Mouse (Mus musculus) embryonic facial prominence, embryonic 13.5 days (tissue): Measurements from ENCODE around the gene Hmga1. TPM values are rescaled to one million over a fixed set of nuclear protein-coding genes. Genes with fewer than 3 reads are reported as not detected.

Experiments used
- ATAC-seq: fragments of 200-750 bp; cut with Nextera tagmentation; 2 replicates; pipeline ENCODE4 v1.8.0; 2017; ENCODE audit warnings: low read depth; ENCODE audit not compliant: insufficient number of reproducible peaks, insufficient read depth, low FRiP score, low TSS enrichment
- H3K27ac ChIP-seq: fragments of 300-500 bp; sonication (generic); 2 replicates; pipeline ENCODE4 v1.5.1; 2015; ENCODE audit warnings: moderate library complexity, mild to moderate bottlenecking, inconsistent platforms
- H3K27me3 ChIP-seq: fragments of 300-500 bp; sonication (generic); 2 replicates; pipeline ENCODE4 v1.6.1; 2015; ENCODE audit warnings: mild to moderate bottlenecking, inconsistent platforms
- H3K36me3 ChIP-seq: fragments of 300-500 bp; sonication (generic); 2 replicates; pipeline ENCODE4 v1.6.1; 2015; ENCODE audit warnings: mild to moderate bottlenecking, inconsistent platforms
- H3K4me1 ChIP-seq: fragments of 300-500 bp; sonication (generic); 2 replicates; pipeline ENCODE4 v1.6.1; 2015; ENCODE audit warnings: inconsistent platforms
- H3K4me2 ChIP-seq: fragments of 300-500 bp; sonication (generic); 2 replicates; pipeline ENCODE4 v1.6.1; 2015; ENCODE audit warnings: moderate library complexity, mild to moderate bottlenecking, inconsistent platforms
- H3K4me3 ChIP-seq: fragments of 300-500 bp; sonication (generic); 2 replicates; pipeline ENCODE4 v1.5.1; 2015; ENCODE audit warnings: mild to moderate bottlenecking, inconsistent platforms
- H3K9ac ChIP-seq: fragments of 300-500 bp; sonication (generic); 2 replicates; pipeline ENCODE4 v1.6.1; 2015; ENCODE audit warnings: mild to moderate bottlenecking, inconsistent platforms
- H3K9me3 ChIP-seq: fragments of 300-500 bp; sonication (generic); 2 replicates; pipeline ENCODE4 v1.6.1; 2016; ENCODE audit warnings: inconsistent platforms
- WGBS: fragments of 180-500 bp; shearing (Covaris S2); methylation state at CpG from one replicate; pipeline ENCODE4 v1.1.7; 2015; ENCODE audit warnings: mixed read lengths; 5-methylcytosine and 5-hydroxymethylcytosine counted together
- polyA plus RNA-seq: library from polyadenylated mRNA; unstranded; fragments of >200 nt; fragmentation: Nextera tagmentation; extraction: Ambion mirVana; gene quantifications from 2 replicates; pipeline ENCODE4 v1.2.1, GENCODE M21; 2015

Hmga1 gene
- polyA plus RNA-seq, 1 experiment from 2014 or later, result 258 TPM

DNA sequence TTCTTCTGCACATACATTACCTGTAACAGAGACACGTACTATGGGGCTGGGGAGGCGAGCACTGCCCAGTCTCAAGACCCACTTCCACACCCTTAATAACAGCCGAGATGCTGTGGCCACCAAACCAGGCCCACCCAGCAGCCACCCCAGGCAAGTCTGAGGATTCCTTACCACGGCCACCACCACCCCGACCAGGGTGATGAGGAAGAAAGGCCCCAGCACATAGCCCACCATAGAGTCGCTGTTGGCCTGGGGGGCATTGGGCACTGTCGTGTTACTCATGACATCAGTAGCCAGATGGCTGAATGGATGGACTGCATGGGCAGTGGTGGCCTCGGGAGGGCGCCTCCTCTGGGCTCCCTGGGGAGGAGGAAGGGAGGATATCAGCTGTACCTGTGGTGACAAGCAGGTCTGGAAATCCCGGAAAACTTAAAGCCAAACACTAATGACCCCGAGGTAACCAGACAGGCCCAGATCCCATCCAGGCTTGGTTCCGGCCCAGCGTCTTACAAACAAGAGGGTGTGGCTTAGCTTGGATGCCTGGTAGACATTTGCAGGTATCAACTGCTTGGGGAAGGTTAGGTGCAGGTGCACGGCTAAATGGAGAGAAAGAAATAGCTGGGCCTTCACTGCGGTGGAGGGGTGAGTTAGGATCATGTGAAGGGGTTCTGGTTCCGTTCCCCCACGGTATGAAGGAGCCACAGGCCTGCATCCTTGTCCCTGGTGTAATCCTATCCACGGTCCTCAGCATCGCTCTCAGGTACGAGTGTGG, 8.3 kb downstream of the Hmga1 start:
- H3K9ac ChIP-seq, result peak overlapping the region; percentile 78
- ATAC-seq, result no peak
- H3K4me2 ChIP-seq, result peak overlapping the region; percentile 94
- 13% methylated on average over 20 of the region's 20 CpGs for WGBS
- H3K27ac ChIP-seq, result 0 out of 2 replicates have a peak overlapping the region, but pooled peaks have one; percentile 39
- H3K4me1 ChIP-seq, result peaks cover 38% of the 10 kb centered on the region
- peak overlapping the region; percentile 68 for H3K4me3 ChIP-seq
- H3K27me3 ChIP-seq, result no peaks in the 10 kb centered on the region
- no peaks in the 10 kb centered on the region for H3K9me3 ChIP-seq
- peaks cover 26% of the 10 kb centered on the region for H3K36me3 ChIP-seq

DNA sequence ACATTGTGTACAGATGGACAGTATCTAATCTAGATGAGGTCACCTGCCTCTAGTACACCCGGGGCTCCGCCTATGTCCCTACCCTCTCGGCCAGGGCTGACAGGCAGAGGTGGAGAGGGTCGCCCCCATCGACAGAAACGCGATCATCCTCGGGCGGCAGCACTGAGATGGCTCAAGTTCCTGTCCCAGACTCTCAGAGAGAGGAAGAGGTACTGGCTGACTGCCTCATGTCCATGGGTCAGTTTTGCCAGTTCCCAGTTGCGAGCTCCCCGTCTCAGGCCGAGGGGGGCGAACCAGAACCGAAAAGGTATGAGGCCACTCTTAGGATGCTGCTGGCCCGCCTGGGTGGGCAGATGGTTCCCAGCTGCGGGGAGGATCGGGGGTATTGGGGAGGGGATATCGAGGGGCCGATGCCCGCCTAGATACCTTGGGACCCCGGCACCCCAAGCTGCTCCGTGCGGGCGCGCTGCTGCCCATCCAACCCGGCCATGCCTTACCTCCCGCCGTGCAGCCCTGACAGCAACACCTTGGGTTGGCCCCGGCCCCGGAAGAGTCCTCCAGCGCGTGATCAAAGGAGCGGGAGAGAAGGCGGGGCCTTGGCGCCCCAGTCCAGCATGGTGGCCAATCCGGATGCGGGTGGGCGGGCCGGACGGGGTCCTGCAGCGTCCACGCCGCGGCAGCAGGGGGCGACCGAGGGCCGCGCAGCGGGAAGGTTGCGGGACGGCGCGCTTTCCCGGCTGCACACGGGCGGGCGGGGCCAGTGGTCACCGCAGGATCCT, 9.1 kb downstream of the Hmga1 start, which contains the start of gene AI413582:
AI413582 (minus strand) TSS at position 594 of the 779 bp plus-strand sequence.
- Histone ChIP-seq H3K27ac (peak within 1 kb of the TSS; percentile 39; the same call in 1 of the 2 replicates), H3K9me3 (no peaks in the 10 kb centered on the region)
- WGBS, result under 1% methylated on average over 57 of the region's 58 CpGs

DNA sequence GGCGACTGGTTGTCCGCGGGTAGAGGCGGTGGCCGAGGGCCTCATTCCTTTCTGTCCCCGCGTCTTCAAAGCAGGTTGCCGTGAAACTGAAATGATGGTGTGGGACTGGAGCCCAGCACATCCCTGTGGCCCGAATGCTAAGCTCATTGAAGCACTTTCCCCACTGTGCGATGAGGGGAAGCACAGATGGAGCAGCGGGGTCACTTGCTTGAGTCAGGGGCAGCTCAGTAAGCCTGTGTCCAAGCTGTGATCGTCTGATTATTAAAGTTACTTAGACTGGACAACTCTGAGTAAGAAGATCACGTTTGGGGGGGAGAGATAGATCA, 9.6 kb downstream of the Hmga1 start:
- Histone ChIP-seq H3K4me3 (peak overlapping the region; percentile 68), H3K27me3 (no peaks in the 10 kb centered on the region), H3K27ac (no peak overlapping the region), H3K9me3 (no peaks in the 10 kb centered on the region), H3K9ac (peak overlapping the region; percentile 78), H3K36me3 (peaks cover 16% of the 10 kb centered on the region), H3K4me1 (peaks cover 32% of the 10 kb centered on the region), H3K4me2 (peak overlapping the region; percentile 94)
- no peak; the same call in 1 of the 2 replicates for ATAC-seq
- under 1% methylated on average over 13 of the region's 13 CpGs for WGBS

More for the DNA sequence above, 9.1 kb downstream of the Hmga1 start, which contains the start of gene AI413582:
- Histone ChIP-seq H3K4me1 (peaks cover 32% of the 10 kb centered on the region), H3K36me3 (peaks cover 22% of the 10 kb centered on the region), H3K9ac (peak within 1 kb of the TSS; percentile 78), H3K4me2 (peak within 1 kb of the TSS; percentile 94), H3K4me3 (peak within 1 kb of the TSS; percentile 68), H3K27me3 (no peaks in the 10 kb centered on the region)
- ATAC-seq, result peak; percentile 89

DNA sequence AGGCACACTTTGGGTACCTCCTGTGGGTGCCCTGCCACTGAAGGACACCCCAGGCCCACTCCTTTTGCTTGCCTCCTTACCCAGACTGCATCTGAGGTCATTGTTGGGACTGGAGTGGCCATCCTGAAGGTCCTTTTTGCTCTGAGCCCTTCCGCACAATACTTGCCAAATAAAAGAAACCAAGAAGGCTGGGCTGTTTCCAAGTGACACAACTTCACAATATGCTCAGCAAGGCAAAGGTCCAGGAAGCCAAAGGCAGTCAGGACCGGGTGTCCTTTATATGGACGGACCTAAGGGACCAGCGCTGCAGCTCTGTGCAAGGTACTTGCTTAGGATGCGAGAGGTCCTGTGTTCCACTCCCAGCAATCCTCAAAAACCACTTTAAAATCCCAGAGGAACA, 11.9 kb downstream of the Hmga1 start:
- Histone ChIP-seq H3K9me3 (no peaks in the 10 kb centered on the region), H3K27ac (no peak overlapping the region), H3K36me3 (peaks cover 12% of the 10 kb centered on the region), H3K27me3 (no peaks in the 10 kb centered on the region), H3K4me1 (peaks cover 25% of the 10 kb centered on the region), H3K4me3 (no peak overlapping the region), H3K4me2 (no peak overlapping the region), H3K9ac (no peak overlapping the region)
- WGBS, result 92% methylated on average over 5 of the region's 5 CpGs
- ATAC-seq, result no peak

DNA sequence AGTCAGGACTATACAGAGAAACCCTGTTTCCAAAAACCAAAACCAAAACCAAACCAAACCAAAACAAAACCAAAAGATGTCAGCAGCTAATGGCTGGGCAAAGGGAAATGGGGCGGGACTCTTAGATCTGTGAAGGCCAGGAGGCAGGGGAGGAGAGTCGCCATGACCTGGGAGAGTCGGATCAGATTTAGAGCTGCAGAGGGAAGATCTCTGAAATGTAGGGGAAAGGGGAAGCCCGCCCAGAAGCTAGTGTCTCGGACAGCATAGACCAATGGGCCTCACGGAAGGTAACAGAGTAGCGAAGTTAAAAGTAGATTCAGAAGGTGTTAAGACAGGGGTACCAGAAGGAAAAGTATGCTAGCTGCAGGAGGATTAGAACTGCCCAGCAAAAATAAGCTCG, 15.0 kb downstream of the Hmga1 start:
- H3K4me3 ChIP-seq, result no peak overlapping the region
- no peak overlapping the region for H3K9ac ChIP-seq
- H3K9me3 ChIP-seq, result no peaks in the 10 kb centered on the region
- no peaks in the 10 kb centered on the region for H3K27me3 ChIP-seq
- no peak overlapping the region for H3K27ac ChIP-seq
- no peak for ATAC-seq
- H3K4me2 ChIP-seq, result no peak overlapping the region
- H3K36me3 ChIP-seq, result peaks cover 31% of the 10 kb centered on the region
- H3K4me1 ChIP-seq, result peaks cover 6% of the 10 kb centered on the region
- 70% methylated on average over 8 of the region's 8 CpGs for WGBS

DNA sequence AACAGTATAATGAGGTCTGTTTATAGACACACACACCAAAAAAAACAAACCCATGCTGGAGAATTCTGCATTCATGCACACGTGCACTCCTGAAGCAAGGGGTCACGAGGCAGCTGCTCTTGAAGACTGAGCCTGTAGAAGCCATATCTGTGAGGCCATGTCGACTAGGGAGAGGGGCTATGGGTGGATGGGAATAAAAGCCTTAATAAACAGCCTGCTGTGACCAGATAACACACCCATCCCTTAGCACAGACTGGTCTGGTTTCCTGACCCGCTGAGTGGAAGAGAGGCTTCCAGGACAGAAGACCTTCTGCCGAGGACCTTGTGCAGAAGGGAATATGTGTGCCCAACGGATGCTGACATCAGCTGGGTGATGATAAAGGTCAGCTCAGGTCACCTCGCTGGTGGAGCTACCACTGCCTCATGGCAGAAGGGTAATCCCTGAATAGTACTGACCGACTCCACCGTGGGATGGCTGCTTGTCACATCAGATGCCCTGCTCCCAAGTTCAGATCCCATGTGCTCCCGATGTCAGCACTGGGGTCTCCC, 17.5 kb downstream of the Hmga1 start:
- WGBS, result 89% methylated on average over 10 of the region's 10 CpGs
- H3K9me3 ChIP-seq, result no peaks in the 10 kb centered on the region
- H3K4me2 ChIP-seq, result no peak overlapping the region
- H3K9ac ChIP-seq, result no peak overlapping the region
- no peak for ATAC-seq
- H3K4me3 ChIP-seq, result no peak overlapping the region
- H3K4me1 ChIP-seq, result no peaks in the 10 kb centered on the region
- H3K27me3 ChIP-seq, result no peaks in the 10 kb centered on the region
- H3K36me3 ChIP-seq, result peaks cover 49% of the 10 kb centered on the region
- H3K27ac ChIP-seq, result no peak overlapping the region

DNA sequence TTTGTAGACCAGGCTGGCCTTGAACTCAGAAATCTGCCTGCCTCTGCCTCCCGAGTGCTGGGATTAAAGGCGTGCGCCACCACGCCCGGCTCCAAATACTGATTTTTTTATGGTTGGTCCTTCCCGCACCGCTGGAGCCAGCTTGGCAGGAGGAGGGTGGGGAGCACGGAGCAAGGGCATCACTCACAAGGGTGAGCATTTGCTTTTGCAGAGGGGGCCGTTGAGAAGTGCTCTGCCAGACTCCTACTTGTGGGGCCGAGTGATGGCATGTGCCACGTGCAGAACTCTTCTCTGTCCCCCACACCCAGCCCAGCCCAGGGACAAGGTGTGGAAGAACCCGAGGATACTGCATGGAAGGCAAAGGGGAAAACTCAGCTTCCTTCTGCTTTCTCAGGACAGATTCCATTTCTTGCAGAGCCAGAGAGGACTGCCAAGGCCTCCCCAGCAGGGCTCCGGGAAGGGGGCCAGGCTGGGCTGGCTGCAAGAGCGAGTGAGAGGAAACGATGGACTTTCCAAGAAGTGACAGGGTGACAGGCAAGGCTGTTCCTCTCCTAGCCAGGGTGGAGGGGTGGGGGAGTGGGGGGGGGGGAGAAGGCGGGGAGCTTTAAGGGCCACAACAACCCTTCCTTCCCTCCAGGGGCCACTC, 18.3 kb downstream of the Hmga1 start:
- no peak overlapping the region for H3K9ac ChIP-seq
- peaks cover 57% of the 10 kb centered on the region for H3K36me3 ChIP-seq
- no peaks in the 10 kb centered on the region for H3K9me3 ChIP-seq
- H3K27me3 ChIP-seq, result no peaks in the 10 kb centered on the region
- H3K27ac ChIP-seq, result no peak overlapping the region
- no peak for ATAC-seq
- no peaks in the 10 kb centered on the region for H3K4me1 ChIP-seq
- WGBS, result 90% methylated on average over 16 of the region's 16 CpGs
- H3K4me3 ChIP-seq, result no peak overlapping the region
- H3K4me2 ChIP-seq, result no peak overlapping the region

DNA sequence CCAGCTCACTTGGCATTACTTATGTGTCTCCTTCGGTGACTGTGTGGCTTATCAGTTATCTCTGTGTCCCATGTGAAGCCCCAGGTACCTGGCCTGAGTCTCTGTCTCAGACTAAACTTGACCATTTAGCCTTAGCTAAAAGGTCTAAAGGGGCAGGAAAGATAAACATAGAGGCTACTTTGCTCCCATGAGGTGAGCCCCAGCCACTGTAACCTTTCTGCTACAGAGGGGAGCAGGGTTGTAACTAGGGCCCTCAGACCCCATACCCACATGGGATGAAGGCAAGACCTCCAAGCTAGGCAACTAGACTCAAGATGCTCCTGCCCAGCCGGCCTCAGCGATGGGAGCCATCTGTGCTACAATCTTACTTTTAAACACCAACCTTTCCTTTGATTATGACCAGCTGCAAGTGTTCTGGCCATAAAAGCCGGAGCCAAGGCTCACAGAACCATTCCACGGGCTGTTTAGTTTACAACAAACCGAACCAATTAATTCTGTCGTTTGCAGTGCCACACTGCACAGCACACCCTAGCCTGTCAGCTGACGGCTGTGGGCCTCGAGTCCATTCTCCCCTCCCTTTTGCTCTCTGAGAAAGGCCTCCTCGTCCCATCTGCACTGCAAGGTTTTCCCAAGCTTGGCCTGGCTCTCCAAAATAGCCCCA, 18.9 kb downstream of the Hmga1 start:
- H3K36me3 ChIP-seq, result peaks cover 63% of the 10 kb centered on the region
- no peaks in the 10 kb centered on the region for H3K4me1 ChIP-seq
- H3K9me3 ChIP-seq, result no peaks in the 10 kb centered on the region
- H3K27me3 ChIP-seq, result no peaks in the 10 kb centered on the region
- no peak overlapping the region for H3K4me3 ChIP-seq
- WGBS, result 80% methylated on average over 10 of the region's 10 CpGs
- no peak overlapping the region for H3K27ac ChIP-seq
- H3K9ac ChIP-seq, result no peak overlapping the region
- H3K4me2 ChIP-seq, result no peak overlapping the region
- no peak for ATAC-seq

DNA sequence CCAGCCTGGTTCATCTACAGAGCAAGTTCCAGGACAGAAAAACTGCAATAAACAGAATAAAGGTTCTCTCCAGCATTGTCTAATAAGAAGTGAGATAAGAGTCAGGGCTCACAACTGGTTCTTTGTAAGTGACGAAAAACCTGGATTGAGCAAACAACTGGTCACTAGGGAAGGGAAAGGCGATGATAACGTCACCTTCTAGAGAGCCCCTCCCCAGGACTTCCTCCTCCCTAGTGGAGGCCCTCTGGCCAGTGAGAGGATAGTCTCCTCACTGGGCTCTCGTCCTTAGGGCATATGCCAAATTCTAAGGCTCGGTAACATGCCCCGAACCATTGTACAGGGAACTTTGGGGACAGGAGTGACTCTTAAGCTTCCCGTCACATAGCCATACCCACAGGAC, 19.8 kb downstream of the Hmga1 start:
- Histone ChIP-seq H3K9me3 (no peaks in the 10 kb centered on the region), H3K27me3 (no peaks in the 10 kb centered on the region), H3K9ac (no peak overlapping the region), H3K4me2 (no peak overlapping the region), H3K36me3 (peaks cover 72% of the 10 kb centered on the region), H3K4me3 (no peak overlapping the region), H3K27ac (no peak overlapping the region), H3K4me1 (no peaks in the 10 kb centered on the region)
- ATAC-seq, result no peak
- WGBS, result 90% methylated on average over 7 of the region's 7 CpGs

DNA sequence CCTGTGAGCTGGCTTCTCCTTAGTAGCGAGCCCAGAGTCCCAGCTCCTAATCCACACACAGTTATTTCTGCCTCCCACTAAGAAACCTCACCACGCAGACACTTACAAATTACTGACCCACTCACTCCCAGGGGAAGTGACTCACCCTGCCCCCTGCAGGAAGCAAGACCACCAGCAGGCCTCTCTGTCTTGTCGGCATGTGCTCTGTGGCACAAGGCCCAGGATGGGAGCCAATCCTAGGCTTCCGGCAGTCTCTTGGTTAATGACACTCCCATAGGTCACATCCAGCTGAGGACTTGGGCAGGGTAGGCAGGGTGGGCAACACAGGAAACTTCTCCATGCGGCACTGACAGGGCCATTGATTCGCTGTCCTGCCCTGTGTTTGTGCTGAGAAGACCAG, 21.2 kb downstream of the Hmga1 start:
- H3K27me3 ChIP-seq, result no peaks in the 10 kb centered on the region
- H3K9ac ChIP-seq, result 0 out of 2 replicates have a peak overlapping the region, but pooled peaks have one; percentile 21
- H3K27ac ChIP-seq, result no peak overlapping the region
- no peaks in the 10 kb centered on the region for H3K9me3 ChIP-seq
- no peak for ATAC-seq
- WGBS, result 75% methylated on average over 6 of the region's 6 CpGs
- no peak overlapping the region for H3K4me3 ChIP-seq
- H3K36me3 ChIP-seq, result peaks cover 84% of the 10 kb centered on the region
- H3K4me2 ChIP-seq, result no peak overlapping the region
- no peaks in the 10 kb centered on the region for H3K4me1 ChIP-seq

DNA sequence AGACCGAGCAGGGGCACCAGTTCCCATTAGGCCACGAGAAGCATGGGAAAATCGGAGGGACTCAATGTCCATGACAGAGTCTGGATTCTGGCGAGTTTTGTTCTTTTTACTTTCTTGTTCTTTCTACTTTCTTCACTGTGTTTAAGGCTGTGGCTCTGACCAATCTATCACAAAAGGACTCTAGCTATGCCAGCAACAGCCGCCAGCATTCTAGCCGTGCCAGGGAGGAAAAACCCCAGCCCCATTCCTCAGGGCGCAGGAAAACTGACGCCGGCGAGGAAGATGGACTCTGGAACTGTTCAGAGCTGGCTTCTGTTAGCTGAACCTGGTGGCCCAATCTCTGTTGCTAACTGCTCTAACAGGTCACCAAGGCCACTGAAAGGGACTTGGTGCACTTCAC, 22.2 kb downstream of the Hmga1 start:
- peaks cover 87% of the 10 kb centered on the region for H3K36me3 ChIP-seq
- no peak overlapping the region for H3K4me3 ChIP-seq
- no peaks in the 10 kb centered on the region for H3K4me1 ChIP-seq
- no peaks in the 10 kb centered on the region for H3K9me3 ChIP-seq
- H3K9ac ChIP-seq, result no peak overlapping the region
- 0 out of 2 replicates have a peak overlapping the region, but pooled peaks have one; percentile 40 for H3K27ac ChIP-seq
- no peak for ATAC-seq
- WGBS, result 92% methylated on average over 10 of the region's 10 CpGs
- no peaks in the 10 kb centered on the region for H3K27me3 ChIP-seq
- no peak overlapping the region for H3K4me2 ChIP-seq
